In genomic region chr5:73399768-73400526, GRCm38 (mm10) we compare ENCODE assay signal across 15 mouse cellular contexts. TPM values are rescaled to one million over a fixed set of nuclear protein-coding genes. Genes with fewer than 3 reads are reported as not detected.
DNase-seq lines count a peak whose midpoint lies in the region; ATAC-seq and TF ChIP-seq lines count a peak whose summit lies in the region.
"Had no signal": no experiment of that assay in that cellular context is flagged by ENCODE, and none has a peak within 500 bp of the region (broad histone marks: within the 10 kb centered on the region; RNA-seq: fewer than 3 reads in every experiment).

No protein-coding gene starts in this region.

- no peak for DNase-seq in frontal cortex, postnatal 36 days (ENCODE audit: low spot score in 2 of 2)
- DNase-seq in neural tube, embryonic 10.5 days (ENCODE audit: extremely low spot score, low spot score): no peak
- peak; percentile 63 for DNase-seq in hindbrain, postnatal 0 days (ENCODE audit: low spot score)
- DNase-seq: B cell, adult 2 months; cerebellum, postnatal 36 days; kidney, postnatal 4 days had no signal

- ATAC-seq in frontal cortex, adult (ENCODE audit: low TSS enrichment): peak; percentile 24; the same call in 1 of the 2 replicates
- ATAC-seq in neural tube, embryonic 12.5 days (ENCODE audit: low FRiP score, low read depth): peak; percentile 70
- ATAC-seq in hindbrain, postnatal 0 days: peak; percentile 87
- peak; percentile 50; the same call in 1 of the 2 replicates for ATAC-seq in stomach, embryonic 15.5 days (ENCODE audit: insufficient read depth, low FRiP score, low read depth)
- ATAC-seq in megakaryocyte, adult 5-6 weeks (ENCODE audit: poor library complexity, severe bottlenecking): no peak
- no peak for ATAC-seq in cerebellum, adult (ENCODE audit: insufficient number of reproducible peaks, low FRiP score, low TSS enrichment)

- no peak for TF ChIP-seq CTCF in hindbrain, postnatal 0 days (IDR thresholded peaks at IDR 0.05; ENCODE audit: low read depth)

- 61% methylated on average over 7 of the region's 7 CpGs for WGBS in neural tube, embryonic 12.5 days
- WGBS in hindbrain, postnatal 0 days: 18% methylated on average over 7 of the region's 7 CpGs
- 39% methylated on average over 7 of the region's 7 CpGs for WGBS in stomach, embryonic 15.5 days

- H3K9ac ChIP-seq in neural tube, embryonic 12.5 days: no peak overlapping the region
- no peak overlapping the region for H3K9ac ChIP-seq in hindbrain, postnatal 0 days (replicated peaks; ENCODE audit: low read length)
- no peak overlapping the region for H3K9ac ChIP-seq in stomach, embryonic 15.5 days

- no peaks in the 10 kb centered on the region for H3K36me3 ChIP-seq in neural tube, embryonic 12.5 days
- H3K36me3 ChIP-seq in hindbrain, postnatal 0 days (ENCODE audit: insufficient read depth, low read length): no peaks in the 10 kb centered on the region
- no peaks in the 10 kb centered on the region for H3K36me3 ChIP-seq in stomach, embryonic 15.5 days

- no peaks in the 10 kb centered on the region for H3K9me3 ChIP-seq in neural tube, embryonic 12.5 days
- no peaks in the 10 kb centered on the region for H3K9me3 ChIP-seq in hindbrain, postnatal 0 days (ENCODE audit: low read length)
- no peaks in the 10 kb centered on the region for H3K9me3 ChIP-seq in stomach, embryonic 15.5 days

- H3K4me1 ChIP-seq in neural tube, embryonic 12.5 days: peaks cover 4% of the 10 kb centered on the region; the same call in 1 of the 2 replicates
- H3K4me1 ChIP-seq in hindbrain, postnatal 0 days (ENCODE audit: insufficient read depth, low read length): no peaks in the 10 kb centered on the region
- H3K4me1 ChIP-seq in stomach, embryonic 15.5 days: no peaks in the 10 kb centered on the region

- H3K4me3 ChIP-seq in neural tube, embryonic 12.5 days: no peak overlapping the region
- H3K4me3 ChIP-seq in hindbrain, postnatal 0 days (ENCODE audit: low read length): no peak overlapping the region
- no peak overlapping the region for H3K4me3 ChIP-seq in stomach, embryonic 15.5 days (replicated peaks)
- H3K4me3 ChIP-seq: erythroblast, embryonic 14.5 days had no signal

- H3K4me2 ChIP-seq in neural tube, embryonic 12.5 days (replicated peaks): no peak overlapping the region
- H3K4me2 ChIP-seq in hindbrain, postnatal 0 days (ENCODE audit: low read depth, low read length): no peak overlapping the region
- no peak overlapping the region for H3K4me2 ChIP-seq in stomach, embryonic 15.5 days

- H3K27me3 ChIP-seq in neural tube, embryonic 12.5 days (replicated peaks): peaks cover 3% of the 10 kb centered on the region
- no peaks in the 10 kb centered on the region for H3K27me3 ChIP-seq in hindbrain, postnatal 0 days (ENCODE audit: insufficient read depth, low read length)
- peaks cover 9% of the 10 kb centered on the region; the same call in 1 of the 2 replicates for H3K27me3 ChIP-seq in stomach, embryonic 15.5 days (replicated peaks)

- H3K27ac ChIP-seq in neural tube, embryonic 12.5 days: no peak overlapping the region
- H3K27ac ChIP-seq in hindbrain, postnatal 0 days: 0 out of 2 replicates have a peak overlapping the region, but pooled peaks have one; percentile 41
- H3K27ac ChIP-seq in stomach, embryonic 15.5 days: no peak overlapping the region

RNA-seq across cellular contexts. Expression of gene Cwh43, which starts 5.9 kb away (rescaled TPM):
- polyA plus RNA-seq in neural tube, embryonic 12.5 days (2016; fragmentation: Nextera tagmentation; extraction: Ambion mirVana): not detected in 2 replicates
- 0.29 and 0.68 TPM in 2 replicates for total RNA-seq in hindbrain, postnatal 0 days (2014; rRNA removed)
- polyA plus RNA-seq in hindbrain, postnatal 0 days (2015; fragmentation: Nextera tagmentation; extraction: Ambion mirVana): 0.61 and 0.96 TPM in 2 replicates
- 1.1 and 1.9 TPM in 2 replicates for polyA plus RNA-seq in stomach, embryonic 15.5 days (2015; fragmentation: Nextera tagmentation; extraction: Ambion mirVana)
- total RNA-seq in megakaryocyte, adult 5-6 weeks (2015): not detected in 2 replicates
- total RNA-seq in megakaryocyte, adult 5-6 weeks (2017): not detected in 2 replicates
- total RNA-seq: hematopoietic stem cell, adult 5-6 weeks; neutrophil, adult 5-6 weeks had no signal
- polyA plus RNA-seq: erythroblast, embryonic 14.5 days; liver, embryonic 16.5 days had no signal

RNA-seq across cellular contexts. Expression of gene Ociad2, which starts 59.1 kb away (rescaled TPM):
- 12.3 and 12.5 TPM in 2 replicates for polyA plus RNA-seq in neural tube, embryonic 12.5 days (2016; fragmentation: Nextera tagmentation; extraction: Ambion mirVana)
- total RNA-seq in hindbrain, postnatal 0 days (2014; rRNA removed): 7.2 and 15.7 TPM in 2 replicates
- 28.8 and 31.3 TPM in 2 replicates for polyA plus RNA-seq in hindbrain, postnatal 0 days (2015; fragmentation: Nextera tagmentation; extraction: Ambion mirVana)
- polyA plus RNA-seq in stomach, embryonic 15.5 days (2015; fragmentation: Nextera tagmentation; extraction: Ambion mirVana): 86.6 and 96.5 TPM in 2 replicates
- 0.11 TPM in 1 of 2 replicates, not detected in the other for total RNA-seq in megakaryocyte, adult 5-6 weeks (2015)
- 1.8 TPM in 1 of 2 replicates, not detected in the other for total RNA-seq in megakaryocyte, adult 5-6 weeks (2017)
- polyA plus RNA-seq: erythroblast, embryonic 14.5 days had no signal

Comparison
In these comparisons a context has a peak if more than half of its experiments do, and no peak if none do; other contexts are left out.
1. ATAC-seq: peak in frontal cortex, adult (single experiment), neural tube, embryonic 12.5 days (single experiment), hindbrain, postnatal 0 days (single experiment) and stomach, embryonic 15.5 days (single experiment); none in megakaryocyte, adult 5-6 weeks (single experiment) and cerebellum, adult (single experiment).